Mouse (Mus musculus) brain, embryonic 14.5 days (tissue): ENCODE measurements around the gene Spats2.

Experiments used
- CTCF ChIP-seq: fragments of 200-500 bp; IDR thresholded peaks from 2 replicates; pipeline ENCODE4 v1.5.1; 2012; ENCODE audit warnings: inconsistent platforms, mild to moderate bottlenecking, moderate library complexity, borderline replicate concordance; ENCODE audit not compliant: insufficient read depth, insufficient read length; ENCODE audit errors: extremely low read depth
- POLR2A ChIP-seq: fragments of 200-500 bp; IDR thresholded peaks from 2 replicates; pipeline ENCODE4 v1.6.1; 2012; ENCODE audit warnings: mild to moderate bottlenecking, inconsistent platforms, borderline replicate concordance; ENCODE audit not compliant: poor library complexity, insufficient read depth, insufficient read length, severe bottlenecking; ENCODE audit errors: extremely low read depth

GRCm38 (mm10) chr15:99082840-99083239 is 42.9 kb upstream of the Spats2 start:
- no peak for TF ChIP-seq CTCF
- TF ChIP-seq POLR2A = no peak
